Mouse (Mus musculus): ENCODE measurements around the gene Arhgef5. TPM values are rescaled to one million over a fixed set of nuclear protein-coding genes. Genes with fewer than 3 reads are reported as not detected.
"Not testable (repeated sequence)": the region's sequence is repeated elsewhere in the genome, so short reads cannot be mapped to it uniquely, and the experiment has no call there.

Arhgef5 gene
- polyA plus RNA-seq (2016; fragmentation: Nextera tagmentation; extraction: Ambion mirVana): 8.6 and 8.9 TPM in 2 replicates

DNA sequence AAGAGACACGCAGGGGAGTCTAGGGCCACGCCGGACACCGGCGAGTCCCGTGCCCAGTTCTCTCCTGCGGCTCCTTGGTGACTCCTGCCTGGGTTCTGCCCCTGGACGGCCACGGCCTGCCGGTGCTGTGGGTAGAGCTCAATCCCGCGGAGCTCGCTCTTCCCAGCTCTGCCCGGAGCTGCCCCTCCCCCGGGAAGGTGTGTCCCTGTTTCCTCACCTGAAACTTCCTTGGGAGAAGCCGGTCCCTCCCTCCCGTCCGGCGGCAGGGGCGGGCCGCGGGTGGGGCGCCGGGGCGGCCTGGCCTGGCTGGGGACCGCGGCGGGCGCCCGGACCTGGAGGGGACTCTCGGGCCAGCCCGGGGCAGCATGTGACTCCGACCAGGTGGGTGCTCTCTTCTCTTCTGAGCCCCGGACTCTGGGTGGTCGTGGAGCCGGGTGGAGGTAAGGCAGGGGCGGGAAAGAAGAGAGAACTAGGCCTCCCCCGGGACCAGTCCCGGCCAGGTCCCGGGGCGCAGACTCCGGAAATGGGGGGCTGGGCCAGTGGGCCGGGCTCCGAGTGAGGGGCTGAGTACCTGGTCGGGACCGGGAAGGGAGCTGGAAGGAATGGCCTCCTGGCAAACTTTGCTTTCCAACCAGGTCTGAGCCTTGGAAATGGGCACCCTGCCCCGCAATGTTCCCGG is at the start of gene Arhgef5:
Gene Arhgef5, plus strand, starts transcription at position 220 of the 679 bp plus-strand sequence.
- Histone ChIP-seq H3K27ac (ENCODE audit: poor library complexity, severe bottlenecking) (peak within 1 kb of the TSS; percentile 66), H3K4me1 (replicated peaks) (0 out of 2 replicates have a peak, but pooled peaks cover 7% of the 10 kb centered on the region), H3K9me3 (replicated peaks) (no peaks in the 10 kb centered on the region)

DNA sequence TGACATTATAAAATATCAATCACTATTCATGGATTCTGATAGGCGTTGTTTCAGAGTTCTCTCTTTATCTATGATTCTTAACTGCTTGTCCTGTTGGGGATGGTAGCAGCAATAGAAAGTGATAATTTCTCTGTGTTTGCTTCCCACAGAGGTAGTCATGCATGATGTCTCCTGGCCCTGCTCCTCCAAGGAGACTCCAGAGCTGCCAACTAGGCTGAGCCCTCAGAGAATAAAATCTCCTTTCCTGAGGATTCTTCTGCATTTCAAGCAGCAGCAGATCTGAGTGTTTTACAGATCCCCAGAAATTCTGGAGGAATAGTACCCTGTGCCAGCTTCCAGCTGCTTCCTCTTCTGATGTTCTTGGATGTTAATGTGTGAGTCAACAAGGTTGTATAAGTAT is 34.1 kb upstream of the Arhgef5 start, which contains the start of gene Olfr47:
Gene Olfr47, plus strand, starts transcription at position 275 of the 400 bp plus-strand sequence.
- H3K4me2 ChIP-seq; H3K4me3 ChIP-seq; H3K36me3 ChIP-seq; H3K27me3 ChIP-seq (replicated peaks); H3K9me3 ChIP-seq (replicated peaks); H3K4me1 ChIP-seq (replicated peaks); H3K27ac ChIP-seq (ENCODE audit: poor library complexity, severe bottlenecking); ATAC-seq (ENCODE audit: insufficient number of reproducible peaks, low FRiP score); H3K9ac ChIP-seq: not testable (repeated sequence)
- WGBS: 75% methylated on average over 1 of the region's 1 CpGs

More for the DNA sequence above, at the start of gene Arhgef5:
- Histone ChIP-seq H3K36me3 (no peaks in the 10 kb centered on the region), H3K27me3 (replicated peaks) (no peaks in the 10 kb centered on the region), H3K9ac (peak within 1 kb of the TSS; percentile 83), H3K4me2 (peak within 1 kb of the TSS; percentile 84), H3K4me3 (peak within 1 kb of the TSS; percentile 73)
- ATAC-seq (ENCODE audit: insufficient number of reproducible peaks, low FRiP score): peak; percentile 78
- under 1% methylated on average over 43 of the region's 48 CpGs for WGBS

DNA sequence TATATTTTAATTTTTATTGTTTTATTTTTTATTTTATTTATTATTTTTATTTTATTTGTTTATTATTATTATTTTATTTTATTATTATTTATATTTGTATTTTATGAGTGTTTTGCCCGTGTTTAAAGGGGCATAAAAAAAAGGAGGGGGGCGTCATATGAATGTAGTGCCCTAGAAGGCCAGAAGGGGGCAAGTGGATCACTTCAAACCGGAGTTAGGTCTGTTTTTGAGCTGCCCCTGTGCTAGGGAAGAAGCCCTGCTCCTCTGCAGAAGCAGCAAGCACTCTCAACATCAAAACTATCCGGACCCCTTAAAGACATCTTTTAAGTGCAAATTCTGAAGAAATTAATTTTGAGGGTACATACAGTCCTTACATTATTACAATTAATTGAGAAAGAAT is 23.3 kb upstream of the Arhgef5 start:
- no peaks in the 10 kb centered on the region for H3K4me1 ChIP-seq (replicated peaks)
- H3K4me3 ChIP-seq: no peak overlapping the region
- 12% methylated on average over 4 of the region's 4 CpGs for WGBS
- H3K36me3 ChIP-seq: no peaks in the 10 kb centered on the region
- no peak for ATAC-seq (ENCODE audit: insufficient number of reproducible peaks, low FRiP score)
- no peak overlapping the region for H3K4me2 ChIP-seq
- no peaks in the 10 kb centered on the region for H3K9me3 ChIP-seq (replicated peaks)
- H3K9ac ChIP-seq: no peak overlapping the region
- no peaks in the 10 kb centered on the region for H3K27me3 ChIP-seq (replicated peaks)
- no peak overlapping the region for H3K27ac ChIP-seq (ENCODE audit: poor library complexity, severe bottlenecking)

DNA sequence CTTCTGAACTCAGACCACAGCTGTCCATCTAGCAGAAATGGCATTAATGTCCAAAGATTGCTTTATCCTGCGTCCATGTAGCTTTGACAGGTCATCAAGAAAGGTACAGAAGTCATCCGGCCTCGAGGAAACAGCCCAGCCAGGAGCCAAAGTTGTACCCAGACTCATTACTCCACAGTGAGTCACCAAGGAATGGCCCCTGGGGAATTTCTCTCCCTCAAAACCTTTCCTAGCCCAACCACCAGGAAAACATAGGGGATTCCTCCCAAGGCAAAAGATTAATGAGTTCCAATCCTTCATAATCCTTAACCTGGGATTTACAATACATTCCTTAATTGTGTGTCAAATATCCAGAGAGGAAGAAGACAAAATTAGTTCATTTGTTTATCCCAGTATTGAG is 18.0 kb upstream of the Arhgef5 start:
- no peaks in the 10 kb centered on the region for H3K9me3 ChIP-seq (replicated peaks)
- no peaks in the 10 kb centered on the region for H3K27me3 ChIP-seq (replicated peaks)
- 62% methylated on average over 3 of the region's 3 CpGs for WGBS
- no peak overlapping the region for H3K4me3 ChIP-seq
- 0 out of 2 replicates have a peak, but pooled peaks cover 5% of the 10 kb centered on the region for H3K4me1 ChIP-seq (replicated peaks)
- no peaks in the 10 kb centered on the region for H3K36me3 ChIP-seq
- no peak overlapping the region for H3K27ac ChIP-seq (ENCODE audit: poor library complexity, severe bottlenecking)
- no peak overlapping the region for H3K4me2 ChIP-seq
- no peak overlapping the region for H3K9ac ChIP-seq
- ATAC-seq (ENCODE audit: insufficient number of reproducible peaks, low FRiP score): no peak

DNA sequence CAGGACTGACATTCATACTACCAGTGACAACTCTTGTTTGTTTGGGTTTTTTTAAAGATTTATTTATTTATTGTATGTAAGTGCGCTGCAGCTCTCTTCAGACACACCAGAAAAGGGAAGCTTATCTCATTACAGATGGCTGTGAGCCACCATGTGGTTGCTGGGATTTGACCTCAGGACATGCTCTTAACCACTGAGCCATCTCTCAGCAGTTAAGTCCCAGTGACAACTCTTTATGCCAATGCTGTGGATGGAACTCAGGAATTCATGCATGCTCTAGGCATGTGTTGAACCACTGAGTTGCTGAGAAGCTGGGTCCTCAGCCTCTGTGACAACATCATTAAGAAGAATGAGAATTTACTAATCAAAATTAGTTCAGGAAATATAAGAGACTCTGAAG is 12.4 kb upstream of the Arhgef5 start:
- H3K4me2 ChIP-seq: no peak overlapping the region
- no peaks in the 10 kb centered on the region for H3K27me3 ChIP-seq (replicated peaks)
- 0 out of 2 replicates have a peak, but pooled peaks cover 5% of the 10 kb centered on the region for H3K4me1 ChIP-seq (replicated peaks)
- no peak for ATAC-seq (ENCODE audit: insufficient number of reproducible peaks, low FRiP score)
- WGBS: 58% methylated on average over 1 of the region's 1 CpGs
- no peak overlapping the region for H3K27ac ChIP-seq (ENCODE audit: poor library complexity, severe bottlenecking)
- H3K9ac ChIP-seq: no peak overlapping the region
- H3K4me3 ChIP-seq: no peak overlapping the region
- no peaks in the 10 kb centered on the region for H3K36me3 ChIP-seq
- H3K9me3 ChIP-seq (replicated peaks): no peaks in the 10 kb centered on the region

DNA sequence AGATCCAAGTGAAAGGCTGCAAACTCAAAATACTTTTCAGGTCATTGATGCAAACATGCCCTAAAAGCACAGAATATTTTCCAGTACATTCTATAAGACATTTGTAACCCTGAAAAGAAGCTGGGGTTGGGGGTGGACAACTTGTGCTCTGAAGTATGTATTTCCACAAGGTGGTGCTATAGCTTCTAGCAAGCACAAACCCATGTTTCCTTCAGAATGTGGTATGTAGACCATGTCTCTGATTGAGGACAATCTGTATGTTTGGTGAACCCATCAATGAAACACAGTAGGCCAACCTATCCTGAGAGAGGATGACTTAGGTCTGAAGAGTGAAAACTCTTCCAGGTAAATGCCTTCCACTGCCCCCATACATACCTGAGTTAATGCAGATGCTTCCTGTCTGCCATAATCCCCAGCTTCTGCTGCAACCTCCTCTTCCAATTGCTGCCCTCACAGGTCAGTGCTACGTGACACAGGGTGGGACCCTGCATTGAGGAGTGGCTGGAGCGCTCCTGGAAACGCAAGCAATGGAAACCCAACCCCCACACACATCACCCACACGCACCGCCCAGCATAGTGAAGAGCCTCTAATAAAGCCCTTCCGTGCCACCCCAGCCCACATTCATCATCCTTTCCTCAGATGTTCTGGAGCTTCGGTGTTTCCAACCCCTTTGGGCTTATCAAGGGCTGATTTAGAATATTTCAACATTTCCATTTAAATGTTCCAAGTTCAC is 11.0 kb upstream of the Arhgef5 start:
- ATAC-seq (ENCODE audit: insufficient number of reproducible peaks, low FRiP score): no peak
- no peaks in the 10 kb centered on the region for H3K27me3 ChIP-seq (replicated peaks)
- H3K9me3 ChIP-seq (replicated peaks): no peaks in the 10 kb centered on the region
- WGBS: 64% methylated on average over 7 of the region's 7 CpGs
- no peak overlapping the region for H3K4me2 ChIP-seq
- 0 out of 2 replicates have a peak, but pooled peaks cover 5% of the 10 kb centered on the region for H3K4me1 ChIP-seq (replicated peaks)
- H3K9ac ChIP-seq: no peak overlapping the region
- no peaks in the 10 kb centered on the region for H3K36me3 ChIP-seq
- no peak overlapping the region for H3K4me3 ChIP-seq
- no peak overlapping the region for H3K27ac ChIP-seq (ENCODE audit: poor library complexity, severe bottlenecking)

DNA sequence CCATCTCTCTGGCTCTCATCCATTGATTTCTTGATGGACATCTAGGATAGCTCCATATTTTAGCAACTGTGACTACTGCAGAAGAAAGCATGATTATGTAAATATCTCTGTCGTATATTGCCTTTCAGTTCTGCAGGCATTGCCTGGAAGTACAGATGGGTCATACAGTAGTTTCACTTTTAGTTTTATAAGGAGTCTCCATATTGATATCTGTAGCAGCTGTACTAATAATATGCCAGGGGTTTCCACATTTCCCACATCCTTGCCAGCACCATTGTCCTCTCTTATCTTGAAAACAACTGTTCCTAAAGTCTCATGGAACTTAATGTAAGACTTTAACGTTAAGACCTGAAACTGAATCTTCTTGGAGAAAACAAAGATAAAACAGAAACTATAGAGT is 4.6 kb upstream of the Arhgef5 start:
- no peaks in the 10 kb centered on the region for H3K4me1 ChIP-seq (replicated peaks)
- no peaks in the 10 kb centered on the region for H3K27me3 ChIP-seq (replicated peaks)
- no peak for ATAC-seq (ENCODE audit: insufficient number of reproducible peaks, low FRiP score)
- H3K36me3 ChIP-seq: no peaks in the 10 kb centered on the region
- H3K9ac ChIP-seq: no peak overlapping the region
- no peak overlapping the region for H3K4me3 ChIP-seq
- WGBS: 50% methylated on average over 2 of the region's 2 CpGs
- no peaks in the 10 kb centered on the region for H3K9me3 ChIP-seq (replicated peaks)
- no peak overlapping the region for H3K27ac ChIP-seq (ENCODE audit: poor library complexity, severe bottlenecking)
- no peak overlapping the region for H3K4me2 ChIP-seq

DNA sequence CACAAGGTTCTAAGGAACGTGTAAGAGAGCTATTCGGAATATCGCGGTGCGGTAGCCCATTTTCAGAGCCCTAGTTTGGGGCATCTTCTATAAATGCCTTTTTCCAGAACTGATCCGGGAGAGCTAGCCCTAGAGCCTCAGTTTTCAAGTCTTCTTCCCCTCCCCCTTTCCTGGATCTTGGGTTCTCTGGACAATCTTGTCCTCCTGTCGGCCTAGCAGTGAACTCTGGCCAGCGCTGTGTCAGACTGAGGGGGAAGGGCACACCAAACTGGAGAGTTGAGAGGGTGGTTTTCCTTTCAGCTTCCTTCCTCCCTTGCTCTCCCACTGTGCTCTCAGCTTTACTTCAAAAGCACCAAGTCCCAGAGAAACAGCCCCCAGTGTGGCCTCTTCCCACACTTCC is 974 bp downstream of the Arhgef5 start:
- no peaks in the 10 kb centered on the region for H3K9me3 ChIP-seq (replicated peaks)
- no peaks in the 10 kb centered on the region for H3K27me3 ChIP-seq (replicated peaks)
- ATAC-seq (ENCODE audit: insufficient number of reproducible peaks, low FRiP score): peak; percentile 83
- peak overlapping the region; percentile 73 for H3K4me3 ChIP-seq
- 0 out of 2 replicates have a peak, but pooled peaks cover 7% of the 10 kb centered on the region for H3K4me1 ChIP-seq (replicated peaks)
- peak overlapping the region; percentile 66 for H3K27ac ChIP-seq (ENCODE audit: poor library complexity, severe bottlenecking)
- peak overlapping the region; percentile 83 for H3K9ac ChIP-seq
- H3K36me3 ChIP-seq: no peaks in the 10 kb centered on the region
- 5% methylated on average over 8 of the region's 8 CpGs for WGBS
- H3K4me2 ChIP-seq: peak overlapping the region; percentile 84

DNA sequence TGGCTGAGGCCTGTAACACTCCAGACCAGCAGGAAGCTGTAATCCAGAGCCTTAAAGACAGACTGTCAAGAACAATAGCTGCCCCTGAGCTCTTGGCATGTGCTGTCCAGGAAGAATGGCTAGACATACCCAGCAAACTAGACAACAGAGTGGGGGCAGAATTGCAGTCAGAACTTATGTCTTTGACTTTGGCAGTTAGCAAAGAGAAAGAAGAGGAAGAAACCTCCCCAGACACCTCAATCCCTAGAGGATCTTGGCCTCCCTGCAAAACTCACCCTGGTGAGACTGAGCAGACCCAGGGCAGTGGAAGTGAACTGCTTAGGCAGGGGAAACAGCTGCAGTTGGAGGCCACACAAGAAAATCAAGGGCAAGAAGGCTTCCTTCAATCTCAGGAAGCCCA is 7.2 kb downstream of the Arhgef5 start:
- peak; percentile 48; the same call in 1 of the 2 replicates for ATAC-seq (ENCODE audit: insufficient number of reproducible peaks, low FRiP score)
- Histone ChIP-seq H3K4me1 (replicated peaks) (no peaks in the 10 kb centered on the region), H3K9me3 (replicated peaks) (no peaks in the 10 kb centered on the region), H3K4me3 (no peak overlapping the region), H3K9ac (no peak overlapping the region), H3K4me2 (no peak overlapping the region), H3K36me3 (peaks cover 13% of the 10 kb centered on the region), H3K27me3 (replicated peaks) (no peaks in the 10 kb centered on the region), H3K27ac (ENCODE audit: poor library complexity, severe bottlenecking) (peak overlapping the region; percentile 76)

DNA sequence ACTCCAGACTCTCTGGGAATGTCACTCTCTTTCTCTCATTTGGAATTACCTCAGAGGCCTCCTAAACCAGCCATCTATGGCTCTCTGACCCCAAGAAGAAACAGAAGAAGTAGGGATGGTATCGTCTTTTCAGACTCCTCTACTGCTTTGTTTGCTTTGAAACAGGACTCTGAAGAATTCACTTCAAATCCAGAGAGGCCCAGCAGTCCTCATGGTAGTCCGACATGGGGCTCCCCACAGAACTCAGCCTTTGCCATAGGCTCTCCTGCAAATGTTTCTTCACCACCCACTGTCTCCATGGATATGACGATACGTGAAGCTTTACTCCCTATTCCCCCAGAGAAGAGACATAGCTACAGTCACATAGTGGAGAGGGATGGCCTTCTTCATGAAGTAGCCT is 8.7 kb downstream of the Arhgef5 start:
- ATAC-seq (ENCODE audit: insufficient number of reproducible peaks, low FRiP score): no peak
- Histone ChIP-seq H3K9ac (no peak overlapping the region), H3K27ac (ENCODE audit: poor library complexity, severe bottlenecking) (no peak overlapping the region), H3K4me3 (no peak overlapping the region), H3K4me1 (replicated peaks) (no peaks in the 10 kb centered on the region), H3K27me3 (replicated peaks) (no peaks in the 10 kb centered on the region), H3K9me3 (replicated peaks) (no peaks in the 10 kb centered on the region), H3K4me2 (no peak overlapping the region), H3K36me3 (peaks cover 13% of the 10 kb centered on the region)
- WGBS: 78% methylated on average over 4 of the region's 4 CpGs

DNA sequence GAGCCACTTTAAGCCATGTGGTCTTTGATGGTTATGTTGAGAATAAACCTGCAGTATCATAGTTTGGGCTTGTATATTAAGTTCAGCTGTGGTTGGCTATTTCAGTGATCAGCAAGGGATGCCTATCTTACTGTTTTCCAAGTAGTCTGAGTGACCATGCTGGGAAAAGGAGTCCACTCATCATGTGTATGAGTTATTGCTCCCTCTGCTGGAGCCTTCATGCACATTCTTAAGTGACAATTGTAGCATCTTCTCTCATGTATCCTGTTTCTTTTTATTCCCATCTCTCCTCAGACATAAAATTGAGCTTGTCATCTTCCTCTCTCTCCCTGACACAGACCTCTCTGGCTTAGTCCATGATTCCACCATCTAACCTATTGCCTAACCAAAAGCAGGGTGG is 12.9 kb downstream of the Arhgef5 start:
- H3K36me3 ChIP-seq: peaks cover 32% of the 10 kb centered on the region

More for the DNA sequence above, 12.9 kb downstream of the Arhgef5 start:
- Histone ChIP-seq H3K9ac (no peak overlapping the region), H3K27ac (ENCODE audit: poor library complexity, severe bottlenecking) (no peak overlapping the region), H3K4me1 (replicated peaks) (no peaks in the 10 kb centered on the region), H3K4me3 (no peak overlapping the region), H3K9me3 (replicated peaks) (no peaks in the 10 kb centered on the region), H3K4me2 (no peak overlapping the region), H3K27me3 (replicated peaks) (no peaks in the 10 kb centered on the region)
- ATAC-seq (ENCODE audit: insufficient number of reproducible peaks, low FRiP score): no peak
